19 mouse cellular contexts compared by ENCODE assay signal in genomic region chr15:25651820-25652219, GRCm38 (mm10). TPM values are rescaled to one million over a fixed set of nuclear protein-coding genes. Genes with fewer than 3 reads are reported as not detected.
A peak's percentile ranks its signal among the peaks of the same experiment; 100 is the strongest.
DNase-seq lines count a peak whose midpoint lies in the region; ATAC-seq and TF ChIP-seq lines count a peak whose summit lies in the region.
"Had no signal": no experiment of that assay in that cellular context is flagged by ENCODE, and none has a peak within 500 bp of the region (broad histone marks: within the 10 kb centered on the region; RNA-seq: fewer than 3 reads in every experiment).

No protein-coding gene starts in this region.

- no peak overlapping the region for H3K4me3 ChIP-seq in kidney, embryonic 15.5 days (replicated peaks)
- H3K4me3 ChIP-seq in embryonic fibroblast, embryonic 13.5 days (ENCODE audit: insufficient read depth, low read length), result no peak overlapping the region
- H3K4me3 ChIP-seq in liver, embryonic 15.5 days (replicated peaks), result no peak overlapping the region
- H3K4me3 ChIP-seq in stomach, embryonic 14.5 days (ENCODE audit: low read depth, low read length), result no peak overlapping the region
- H3K4me3 ChIP-seq: embryonic facial prominence, embryonic 15.5 days; heart, embryonic 10.5 days had no signal

- H3K27ac ChIP-seq in kidney, embryonic 15.5 days, result peak overlapping the region; percentile 7; the same call in 1 of the 2 replicates
- H3K27ac ChIP-seq in embryonic fibroblast, embryonic 13.5 days (ENCODE audit: insufficient read depth, low read length), result peak overlapping the region; percentile 86; the same call in 1 of the 2 replicates
- H3K27ac ChIP-seq in liver, embryonic 15.5 days (replicated peaks), result peak overlapping the region; percentile 29; the same call in 1 of the 2 replicates
- 0 out of 2 replicates have a peak overlapping the region, but pooled peaks have one; percentile 21 for H3K27ac ChIP-seq in stomach, embryonic 14.5 days (ENCODE audit: low read length)
- H3K27ac ChIP-seq: heart, embryonic 10.5 days; hindbrain, embryonic 14.5 days had no signal

- no peak for TF ChIP-seq CTCF in embryonic fibroblast, embryonic 13.5 days (IDR thresholded peaks at IDR 0.05; ENCODE audit: borderline replicate concordance, insufficient read depth, low read length)

- H3K9me3 ChIP-seq in kidney, embryonic 15.5 days (replicated peaks), result no peaks in the 10 kb centered on the region; the same call in 1 of the 2 replicates
- H3K9me3 ChIP-seq in liver, embryonic 15.5 days (replicated peaks), result no peaks in the 10 kb centered on the region
- H3K9me3 ChIP-seq in stomach, embryonic 14.5 days (ENCODE audit: control insufficient read depth, low read depth, low read length), result no peaks in the 10 kb centered on the region
- H3K9me3 ChIP-seq: embryonic facial prominence, embryonic 15.5 days; heart, embryonic 10.5 days had no signal

- TF ChIP-seq POLR2A in embryonic fibroblast, embryonic 13.5 days (IDR thresholded peaks at IDR 0.05; ENCODE audit: low read depth, low read length), result no peak

- no peak overlapping the region for H3K4me2 ChIP-seq in kidney, embryonic 15.5 days
- no peak overlapping the region for H3K4me2 ChIP-seq in liver, embryonic 15.5 days
- no peak overlapping the region for H3K4me2 ChIP-seq in stomach, embryonic 14.5 days (replicated peaks; ENCODE audit: low read depth, low read length)
- H3K4me2 ChIP-seq: embryonic facial prominence, embryonic 15.5 days; hindbrain, embryonic 14.5 days had no signal

- no peak for DNase-seq in kidney, postnatal 25 days
- DNase-seq in heart, postnatal 4 days, result no peak
- DNase-seq in thymus, postnatal 0 days (ENCODE audit: low spot score), result no peak
- DNase-seq: adrenal gland, postnatal 10 days; cerebellum, adult 11-12 months; cerebellum, adult 9-10 months; cerebellum, postnatal 25 days; gastrocnemius, postnatal 10 days; heart, adult 18-20 months; heart, postnatal 10 days had no signal

- WGBS in kidney, embryonic 15.5 days, result 40% methylated on average over 7 of the region's 7 CpGs
- WGBS in liver, embryonic 15.5 days (ENCODE audit: insufficient replicate concordance), result 52% methylated on average over 7 of the region's 7 CpGs
- 58% methylated on average over 7 of the region's 7 CpGs for WGBS in stomach, embryonic 14.5 days

- H3K4me1 ChIP-seq in kidney, embryonic 15.5 days, result peaks cover 72% of the 10 kb centered on the region
- H3K4me1 ChIP-seq in embryonic fibroblast, embryonic 13.5 days (ENCODE audit: control insufficient read depth, insufficient read depth, low read length), result peaks cover 24% of the 10 kb centered on the region
- peaks cover 42% of the 10 kb centered on the region for H3K4me1 ChIP-seq in liver, embryonic 15.5 days (replicated peaks)
- H3K4me1 ChIP-seq in stomach, embryonic 14.5 days (ENCODE audit: control insufficient read depth, insufficient read depth, low read length), result peaks cover 23% of the 10 kb centered on the region

- H3K27me3 ChIP-seq in kidney, embryonic 15.5 days, result no peaks in the 10 kb centered on the region
- H3K27me3 ChIP-seq in liver, embryonic 15.5 days, result no peaks in the 10 kb centered on the region
- no peaks in the 10 kb centered on the region for H3K27me3 ChIP-seq in stomach, embryonic 14.5 days (ENCODE audit: control insufficient read depth, insufficient read depth, low read length)
- H3K27me3 ChIP-seq: embryonic facial prominence, embryonic 15.5 days had no signal

- ATAC-seq in kidney, embryonic 15.5 days (replicated peaks; ENCODE audit: low FRiP score), result no peak
- 0 out of 2 replicates have a peak, but pooled peaks have one; percentile 38 for ATAC-seq in liver, embryonic 15.5 days (ENCODE audit: insufficient read depth)
- no peak for ATAC-seq in stomach, embryonic 14.5 days (ENCODE audit: insufficient number of reproducible peaks, insufficient read depth, low FRiP score, low read depth)
- ATAC-seq: forebrain, embryonic 16.5 days had no signal

- H3K36me3 ChIP-seq in kidney, embryonic 15.5 days, result peaks cover 3% of the 10 kb centered on the region; the same call in 1 of the 2 replicates
- no peaks in the 10 kb centered on the region for H3K36me3 ChIP-seq in liver, embryonic 15.5 days (replicated peaks)
- H3K36me3 ChIP-seq in stomach, embryonic 14.5 days (ENCODE audit: control insufficient read depth, insufficient read depth, low read length), result no peaks in the 10 kb centered on the region
- H3K36me3 ChIP-seq: embryonic facial prominence, embryonic 15.5 days; heart, embryonic 10.5 days had no signal

- no peak overlapping the region for H3K9ac ChIP-seq in kidney, embryonic 15.5 days
- H3K9ac ChIP-seq in liver, embryonic 15.5 days, result no peak overlapping the region
- H3K9ac ChIP-seq in stomach, embryonic 14.5 days (replicated peaks; ENCODE audit: low read depth, low read length), result no peak overlapping the region
- H3K9ac ChIP-seq: embryonic facial prominence, embryonic 15.5 days; hindbrain, embryonic 14.5 days had no signal

RNA-seq across cellular contexts. Expression of gene Myo10, which starts 29.5 kb away (rescaled TPM):
- polyA plus RNA-seq in kidney, embryonic 15.5 days (2015; fragmentation: Nextera tagmentation; extraction: Ambion mirVana), result 39.3 and 40.5 TPM in 2 replicates
- polyA plus RNA-seq in embryonic fibroblast, embryonic 13.5 days (2011; ENCODE audit: insufficient read length, low read depth, missing spikeins), result 47.8 and 49.9 TPM in 2 replicates
- polyA plus RNA-seq in liver, embryonic 15.5 days (2015; fragmentation: Nextera tagmentation; extraction: Ambion mirVana), result 3.9 TPM in 2 replicates
- 46.1 and 48.0 TPM in 2 replicates for polyA plus RNA-seq in stomach, embryonic 14.5 days (2014; fragmentation: Nextera tagmentation; extraction: Ambion mirVana)
- total RNA-seq in heart, postnatal 4 days (2021), result 10 to 100 TPM; 36.9 to 43.8 TPM
- polyA plus RNA-seq in thymus, postnatal 0 days (2015; fragmentation: Nextera tagmentation; extraction: Ambion mirVana), result 14.1 and 16.3 TPM in 2 replicates
- total RNA-seq: MEL had no signal

Comparison
In these comparisons a context has a peak if more than half of its experiments do, and no peak if none do; other contexts are left out.
1. H3K27ac ChIP-seq: peak in every context shown above with its lines; median percentile 86 in embryonic fibroblast, embryonic 13.5 days; 29 in liver, embryonic 15.5 days; 21 in stomach, embryonic 14.5 days; 7 in kidney, embryonic 15.5 days.